Mouse (Mus musculus) kidney, postnatal 0 days (tissue): ENCODE measurements at regions not wholly inside any gene's neighbourhood (a gene's known extent, or its start where the extent isn't known, plus 50 kb on each side); places are given as distances from the start of the nearest gene placed in this dataset.
"Not testable (repeated sequence)": the region's sequence is repeated elsewhere in the genome, so short reads cannot be mapped to it uniquely, and the experiment has no call there.

Experiments
- ATAC-seq: fragments of 200-750 bp; cut with Nextera tagmentation; replicated peaks from 2 replicates; pipeline ENCODE4 v1.8.0; 2017; ENCODE audit warnings: low read depth, moderate number of reproducible peaks, moderate TSS enrichment, moderate library complexity; ENCODE audit not compliant: low FRiP score
- DNase-seq: peaks from one replicate; pipeline ENCODE4 v3.0.0-alpha.2; 2016; ENCODE audit warnings: low spot score
- H3K27ac ChIP-seq: fragments of 300-500 bp; sonication (generic); 2 replicates; pipeline ENCODE4 v1.5.1; 2014; ENCODE audit warnings: mild to moderate bottlenecking
- H3K27me3 ChIP-seq: fragments of 300-500 bp; sonication (generic); 2 replicates; pipeline ENCODE4 v1.6.1; 2014; ENCODE audit warnings: low read length, mixed read lengths; ENCODE audit not compliant: insufficient read depth
- H3K36me3 ChIP-seq: fragments of 300-500 bp; sonication (generic); 2 replicates; pipeline ENCODE4 v1.6.1; 2014; ENCODE audit warnings: low read length, mixed read lengths; ENCODE audit not compliant: insufficient read depth
- H3K4me1 ChIP-seq: fragments of 300-500 bp; sonication (generic); replicated peaks from 2 replicates; pipeline ENCODE4 v1.6.1; 2014; ENCODE audit warnings: antibody characterized with exemption, low read length, mixed read lengths; ENCODE audit not compliant: insufficient read depth
- H3K4me2 ChIP-seq: fragments of 300-500 bp; sonication (generic); 2 replicates; pipeline ENCODE4 v1.6.1; 2014; ENCODE audit warnings: mild to moderate bottlenecking, low read length, moderate library complexity, mixed read lengths
- H3K4me3 ChIP-seq: fragments of 300-500 bp; sonication (generic); replicated peaks from 2 replicates; pipeline ENCODE4 v1.5.1; 2014; ENCODE audit warnings: low read depth, low read length
- H3K9ac ChIP-seq: fragments of 300-500 bp; sonication (generic); 2 replicates; pipeline ENCODE4 v1.6.1; 2014; ENCODE audit warnings: low read depth, low read length
- H3K9me3 ChIP-seq: fragments of 300-500 bp; sonication (generic); replicated peaks from 2 replicates; pipeline ENCODE4 v1.6.1; 2016; ENCODE audit warnings: low read length, inconsistent platforms, mixed read lengths
- CTCF ChIP-seq: IDR thresholded peaks from 2 replicates; pipeline ENCODE4 v1.5.1; 2016; ENCODE audit warnings: antibody characterized with exemption, low read depth, mild to moderate bottlenecking, moderate library complexity
- WGBS: fragments of 180-500 bp; shearing (Covaris S2); extraction: QIAGEN DNeasy Blood & Tissue Kit; methylation state at CpG from one replicate; pipeline ENCODE4 v1.1.7; 2014; 5-methylcytosine and 5-hydroxymethylcytosine counted together

DNA sequence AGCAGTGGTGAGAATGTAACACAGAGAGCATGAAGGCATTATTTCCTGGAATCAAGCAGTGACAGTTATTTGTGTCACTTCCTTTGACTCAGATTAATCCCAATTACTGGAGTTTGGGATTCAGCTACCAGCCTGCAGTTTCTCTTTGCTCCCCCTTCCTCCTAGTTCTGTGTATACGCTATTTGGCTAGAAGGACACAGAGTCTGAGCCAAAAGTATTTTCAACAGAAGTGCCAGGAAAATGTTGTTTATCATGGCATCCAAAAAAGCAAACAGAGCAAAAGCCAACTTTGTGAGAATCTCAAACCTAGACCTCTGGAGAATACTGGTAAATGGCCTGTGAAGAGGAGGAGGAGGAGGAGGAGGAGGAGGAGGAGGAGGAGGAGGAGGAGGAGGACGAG lies 600.4 kb downstream of the Crisp4 start:
- 74% methylated on average over 1 of the region's 2 CpGs for WGBS
- no peak for DNase-seq

DNA sequence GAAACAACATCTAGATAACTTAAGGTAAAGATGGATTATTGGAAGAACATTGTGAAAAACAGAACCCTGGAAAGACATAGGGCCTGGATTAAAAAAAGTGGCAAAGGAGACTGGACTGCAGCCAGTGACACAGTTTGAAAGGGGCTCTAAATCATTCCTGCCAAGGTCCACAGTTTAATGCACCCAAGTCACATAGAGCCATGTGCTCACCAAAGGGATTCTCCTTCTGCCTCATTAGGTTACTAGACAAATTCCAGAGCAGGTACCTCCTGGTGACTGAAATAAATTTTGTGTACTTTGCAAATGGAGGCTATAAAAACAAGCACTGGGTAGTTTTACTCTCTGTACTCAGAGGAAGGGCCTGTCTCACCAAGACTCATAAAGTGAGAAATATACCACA lies 607.5 kb downstream of the Crisp4 start:
- Histone ChIP-seq H3K9ac (no peak overlapping the region), H3K36me3 (no peaks in the 10 kb centered on the region), H3K4me1 (no peaks in the 10 kb centered on the region), H3K27me3 (no peaks in the 10 kb centered on the region), H3K4me2 (no peak overlapping the region), H3K27ac (no peak overlapping the region), H3K9me3 (no peaks in the 10 kb centered on the region), H3K4me3 (no peak overlapping the region)
- DNase-seq (peak; percentile 61), ATAC-seq (peak; percentile 65; the same call in 1 of the 2 replicates)
- no peak for TF ChIP-seq CTCF

More for the DNA sequence above, 600.4 kb downstream of the Crisp4 start:
- Histone ChIP-seq H3K4me1 (no peaks in the 10 kb centered on the region), H3K27me3 (no peaks in the 10 kb centered on the region), H3K27ac (no peak overlapping the region), H3K36me3 (no peaks in the 10 kb centered on the region), H3K4me3 (no peak overlapping the region), H3K4me2 (no peak overlapping the region), H3K9ac (no peak overlapping the region), H3K9me3 (no peaks in the 10 kb centered on the region)
- no peak for TF ChIP-seq CTCF
- no peak for ATAC-seq

DNA sequence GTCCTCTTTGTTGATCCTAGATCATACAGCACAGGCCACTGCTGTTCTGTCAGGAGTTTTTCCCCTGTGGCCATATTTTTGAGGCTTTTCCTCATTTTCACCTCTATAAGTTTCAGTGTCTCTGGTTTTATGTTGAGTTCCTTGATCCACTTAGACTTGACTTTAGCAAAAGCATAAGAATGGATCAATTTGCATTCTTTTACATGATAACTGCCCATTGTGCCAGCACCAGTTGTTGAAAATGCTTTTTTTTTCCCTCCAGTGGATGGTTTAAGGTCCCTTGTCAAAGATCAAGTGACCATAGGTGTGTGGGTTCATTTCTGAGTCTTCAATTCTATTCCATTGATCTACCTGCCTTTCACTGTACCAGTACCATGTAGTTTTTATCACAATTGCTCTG lies 614.4 kb downstream of the Crisp4 start:
- not testable (repeated sequence) for H3K9ac ChIP-seq, H3K4me2 ChIP-seq, H3K4me3 ChIP-seq, H3K4me1 ChIP-seq, ATAC-seq, H3K27me3 ChIP-seq, H3K36me3 ChIP-seq, H3K27ac ChIP-seq, H3K9me3 ChIP-seq, DNase-seq

GRCm38 (mm10) chr1:17520118-17520517 lies 625.6 kb downstream of the Crisp4 start:
- DNase-seq = peak; percentile 8
- no peak overlapping the region for H3K4me2 ChIP-seq
- H3K9ac ChIP-seq = no peak overlapping the region
- no peaks in the 10 kb centered on the region for H3K4me1 ChIP-seq
- no peak for TF ChIP-seq CTCF
- H3K9me3 ChIP-seq = no peaks in the 10 kb centered on the region
- no peaks in the 10 kb centered on the region for H3K36me3 ChIP-seq
- 60% methylated on average over 2 of the region's 2 CpGs for WGBS
- no peak overlapping the region for H3K27ac ChIP-seq
- no peak for ATAC-seq
- H3K27me3 ChIP-seq = no peaks in the 10 kb centered on the region
- no peak overlapping the region for H3K4me3 ChIP-seq

GRCm38 (mm10) chr1:17506125-17507112 lies 639.3 kb downstream of the Crisp4 start:
- Histone ChIP-seq H3K27me3 (no peaks in the 10 kb centered on the region), H3K4me1 (no peaks in the 10 kb centered on the region), H3K9ac (no peak overlapping the region), H3K9me3 (no peaks in the 10 kb centered on the region), H3K27ac (no peak overlapping the region), H3K4me2 (no peak overlapping the region), H3K36me3 (no peaks in the 10 kb centered on the region), H3K4me3 (no peak overlapping the region)
- no peak for DNase-seq
- ATAC-seq = no peak; the same call in 1 of the 2 replicates
- WGBS = 84% methylated on average over 6 of the region's 6 CpGs
- no peak for TF ChIP-seq CTCF

- DNase-seq = no peak
- Histone ChIP-seq H3K9me3 (no peaks in the 10 kb centered on the region), H3K4me2 (no peak overlapping the region), H3K36me3 (no peaks in the 10 kb centered on the region), H3K4me3 (no peak overlapping the region), H3K9ac (no peak overlapping the region), H3K27me3 (no peaks in the 10 kb centered on the region), H3K27ac (no peak overlapping the region), H3K4me1 (no peaks in the 10 kb centered on the region)
- no peak for TF ChIP-seq CTCF
- WGBS = 73% methylated on average over 3 of the region's 3 CpGs
- ATAC-seq = no peak
Observed at GRCm38 (mm10) chr1:17493596-17493995, 652.1 kb downstream of the Crisp4 start.

DNA sequence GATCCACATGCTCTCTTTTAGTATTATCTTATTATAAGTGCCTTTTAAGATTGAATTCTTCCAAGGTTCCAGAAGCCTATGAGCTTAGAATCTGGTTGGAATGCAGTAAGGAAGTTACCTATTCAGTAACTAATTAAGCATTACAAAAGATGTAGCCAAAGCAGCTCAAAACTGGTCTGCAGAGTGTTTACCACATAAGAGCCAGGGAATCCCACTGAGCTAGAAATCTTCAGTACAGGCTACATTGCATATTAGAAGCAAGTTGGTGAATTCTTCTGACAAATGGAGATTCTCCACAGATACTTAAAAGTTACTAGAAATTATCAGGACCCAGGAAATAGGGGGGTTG lies 655.9 kb downstream of the Crisp4 start:
- not testable (repeated sequence) for H3K9me3 ChIP-seq, H3K9ac ChIP-seq, H3K4me2 ChIP-seq, H3K36me3 ChIP-seq, H3K27ac ChIP-seq, H3K4me1 ChIP-seq, H3K27me3 ChIP-seq, H3K4me3 ChIP-seq, DNase-seq, ATAC-seq

DNA sequence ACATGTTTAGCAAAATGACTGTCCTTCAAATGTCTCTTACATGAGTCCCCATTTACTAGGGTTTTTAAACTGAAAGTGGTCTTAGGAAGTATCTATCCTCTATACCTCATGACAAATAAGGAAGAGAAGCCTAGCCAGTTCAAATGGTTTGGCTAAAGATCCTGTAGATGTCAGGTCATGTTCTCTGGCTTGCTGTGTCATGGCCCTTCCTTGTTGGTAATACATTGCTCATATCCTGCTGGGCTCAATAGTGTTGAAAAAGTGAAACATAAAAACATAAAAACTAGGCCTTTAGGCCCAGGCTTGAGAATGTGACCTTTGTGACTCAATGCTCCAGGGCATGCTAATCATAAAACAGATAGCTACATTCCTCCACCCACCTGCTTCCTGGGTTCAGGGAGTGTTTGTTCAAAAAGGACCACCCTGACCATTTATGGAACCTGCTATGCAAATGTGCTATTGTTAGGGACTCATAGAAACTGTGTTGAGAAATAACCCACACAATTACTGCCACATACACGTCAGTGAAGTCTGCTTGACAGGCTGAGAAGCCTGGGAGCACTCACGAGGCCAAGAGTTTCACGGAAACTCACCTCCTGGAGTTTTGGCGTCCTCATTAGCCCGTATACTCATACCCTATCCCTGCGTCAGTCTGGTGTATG lies 656.4 kb downstream of the Crisp4 start:
- ATAC-seq, H3K4me1 ChIP-seq, H3K4me3 ChIP-seq, H3K4me2 ChIP-seq, H3K9me3 ChIP-seq, H3K27ac ChIP-seq, H3K36me3 ChIP-seq, H3K27me3 ChIP-seq, DNase-seq, H3K9ac ChIP-seq: not testable (repeated sequence)
- WGBS = 78% methylated on average over 6 of the region's 6 CpGs
